Mouse (Mus musculus) liver, adult 2 months (tissue): ENCODE data around the gene Nmb. TPM values are rescaled to one million over a fixed set of nuclear protein-coding genes. Genes with fewer than 3 reads are reported as not detected.
"Not testable (repeated sequence)": the region's sequence is repeated elsewhere in the genome, so short reads cannot be mapped to it uniquely, and the experiment has no call there.

ENCODE experiments used
- DNase-seq: peaks from one replicate; pipeline ENCODE4 v3.0.0-alpha.2; 2011; ENCODE audit warnings: low read depth, low spot score; ENCODE audit errors: extremely low read depth
- H3K27ac ChIP-seq: fragments of 200-500 bp; replicated peaks from 2 replicates; pipeline ENCODE4 v1.5.1; 2012; ENCODE audit warnings: low read depth, mild to moderate bottlenecking, control low read depth, inconsistent platforms, low read length; ENCODE audit not compliant: insufficient read depth
- H3K27me3 ChIP-seq: fragments of 200-500 bp; 2 replicates; pipeline ENCODE4 v1.6.1; 2012; ENCODE audit warnings: mild to moderate bottlenecking, moderate library complexity, low read length, inconsistent platforms; ENCODE audit not compliant: control insufficient read depth, insufficient read depth
- H3K36me3 ChIP-seq: fragments of 200-500 bp; 2 replicates; pipeline ENCODE4 v1.6.1; 2012; ENCODE audit warnings: low read length, inconsistent platforms; ENCODE audit not compliant: control insufficient read depth, insufficient read depth
- H3K4me1 ChIP-seq: fragments of 200-500 bp; 2 replicates; pipeline ENCODE4 v1.6.1; 2011; ENCODE audit warnings: low read length; ENCODE audit not compliant: control insufficient read depth, insufficient read depth
- H3K4me3 ChIP-seq: fragments of 200-500 bp; 2 replicates; pipeline ENCODE4 v1.5.1; 2011; ENCODE audit warnings: low read depth, mild to moderate bottlenecking, control low read depth, low read length, moderate library complexity; ENCODE audit not compliant: insufficient read depth
- H3K79me2 ChIP-seq: fragments of 200-500 bp; 2 replicates; pipeline ENCODE4 v1.6.1; 2012; ENCODE audit warnings: inconsistent platforms, mild to moderate bottlenecking, low read length, moderate library complexity; ENCODE audit not compliant: control insufficient read depth, insufficient read depth
- H3K9ac ChIP-seq: fragments of 200-500 bp; 2 replicates; pipeline ENCODE4 v1.6.1; 2012; ENCODE audit warnings: low read depth, mild to moderate bottlenecking, control low read depth, inconsistent platforms, low read length
- CTCF ChIP-seq: fragments of 200-500 bp; IDR thresholded peaks from 2 replicates; pipeline ENCODE4 v1.5.1; 2011; ENCODE audit warnings: low read depth, low read length, control low read depth
- POLR2A ChIP-seq: fragments of 200-500 bp; IDR thresholded peaks from 2 replicates; pipeline ENCODE4 v1.6.1; 2011; ENCODE audit warnings: low read length, control low read depth; ENCODE audit not compliant: insufficient read depth; ENCODE audit errors: extremely low read depth
- WGBS: fragments of 180-500 bp; shearing (Covaris S2); methylation state at CpG from one replicate; pipeline ENCODE4 v1.1.7; 2018; 5-methylcytosine and 5-hydroxymethylcytosine counted together
- polyA plus RNA-seq: library from polyadenylated mRNA; depleted of rRNA; stranded (reverse); fragments of >200 nt; gene quantifications from 2 replicates; pipeline ENCODE4 v1.2.3, GENCODE M21; 2012
- total RNA-seq: library from RNA; depleted of rRNA; stranded (reverse); fragments of >200 nt; gene quantifications from 2 replicates; pipeline ENCODE4 v1.2.3, GENCODE M21; 2014

Nmb gene
- total and polyA plus RNA-seq, 2 experiments = 0.65 to 1.7 TPM

- TF ChIP-seq CTCF (no peak), POLR2A (no peak)
- 93% methylated on average over 4 of the region's 4 CpGs for WGBS
- H3K9ac ChIP-seq = no peak overlapping the region
- DNase-seq = peak; percentile 24
- H3K4me1 ChIP-seq = peaks cover 9% of the 10 kb centered on the region
- H3K79me2 ChIP-seq = peaks cover 51% of the 10 kb centered on the region; the same call in 1 of the 2 replicates
- no peak overlapping the region for H3K4me3 ChIP-seq
- peaks cover 2% of the 10 kb centered on the region for H3K36me3 ChIP-seq
- H3K27ac ChIP-seq = no peak overlapping the region
- H3K27me3 ChIP-seq = no peaks in the 10 kb centered on the region
Measured at GRCm38 (mm10) chr7:80939808-80940207, 34.9 kb upstream of the Nmb start.

GRCm38 (mm10) chr7:80937304-80937666, 32.4 kb upstream of the Nmb start:
- Histone ChIP-seq H3K79me2 (peaks cover 40% of the 10 kb centered on the region; the same call in 1 of the 2 replicates), H3K36me3 (peaks cover 20% of the 10 kb centered on the region)
- H3K9ac ChIP-seq, DNase-seq, H3K4me3 ChIP-seq, H3K27me3 ChIP-seq, H3K4me1 ChIP-seq, H3K27ac ChIP-seq: not testable (repeated sequence)

GRCm38 (mm10) chr7:80936617-80937303, 31.9 kb upstream of the Nmb start:
- DNase-seq = peak; percentile 18
- H3K4me1 ChIP-seq = not testable (repeated sequence)

GRCm38 (mm10) chr7:80935834-80936233, 31.0 kb upstream of the Nmb start:
- H3K79me2 ChIP-seq = peaks cover 38% of the 10 kb centered on the region; the same call in 1 of the 2 replicates
- no peak for TF ChIP-seq CTCF
- no peak for TF ChIP-seq POLR2A
- DNase-seq = no peak
- no peak overlapping the region for H3K4me3 ChIP-seq
- H3K27ac ChIP-seq = no peak overlapping the region
- no peaks in the 10 kb centered on the region for H3K27me3 ChIP-seq
- no peak overlapping the region for H3K9ac ChIP-seq
- peaks cover 24% of the 10 kb centered on the region for H3K36me3 ChIP-seq
- 87% methylated on average over 1 of the region's 1 CpGs for WGBS
- H3K4me1 ChIP-seq = peaks cover 6% of the 10 kb centered on the region

More at GRCm38 (mm10) chr7:80936617-80937303, 31.9 kb upstream of the Nmb start:
- H3K27me3 ChIP-seq, H3K27ac ChIP-seq, H3K9ac ChIP-seq, H3K4me3 ChIP-seq: not testable (repeated sequence)
- Histone ChIP-seq H3K79me2 (peaks cover 41% of the 10 kb centered on the region; the same call in 1 of the 2 replicates), H3K36me3 (peaks cover 20% of the 10 kb centered on the region)
- WGBS = 48% methylated on average over 7 of the region's 7 CpGs

- Histone ChIP-seq H3K4me1 (peaks cover 2% of the 10 kb centered on the region; the same call in 1 of the 2 replicates), H3K9ac (no peak overlapping the region), H3K27me3 (no peaks in the 10 kb centered on the region), H3K27ac (no peak overlapping the region), H3K79me2 (peaks cover 18% of the 10 kb centered on the region; the same call in 1 of the 2 replicates), H3K4me3 (no peak overlapping the region), H3K36me3 (peaks cover 30% of the 10 kb centered on the region)
- DNase-seq = no peak
- WGBS = 19% methylated on average over 1 of the region's 1 CpGs
- TF ChIP-seq POLR2A = no peak
- TF ChIP-seq CTCF = no peak
Measured at GRCm38 (mm10) chr7:80932777-80933176, 27.9 kb upstream of the Nmb start.

- Histone ChIP-seq H3K27ac (no peak overlapping the region), H3K4me1 (no peaks in the 10 kb centered on the region), H3K27me3 (no peaks in the 10 kb centered on the region), H3K4me3 (no peak overlapping the region), H3K9ac (no peak overlapping the region), H3K79me2 (peaks cover 18% of the 10 kb centered on the region; the same call in 1 of the 2 replicates), H3K36me3 (peaks cover 36% of the 10 kb centered on the region)
- no peak for DNase-seq
- 66% methylated on average over 8 of the region's 8 CpGs for WGBS
- TF ChIP-seq POLR2A = no peak
Measured at GRCm38 (mm10) chr7:80931618-80932207, 26.8 kb upstream of the Nmb start.
